Mouse (Mus musculus) NIH3T3 (cell line): ENCODE results near the gene Pkdrej.
"Not testable (repeated sequence)": the region's sequence is repeated elsewhere in the genome, so short reads cannot be mapped to it uniquely, and the experiment has no call there.

Source experiments
- DNase-seq: peaks from one replicate; pipeline ENCODE4 v3.0.0-alpha.2; 2012; ENCODE audit warnings: low read depth

The Pkdrej gene

DNA sequence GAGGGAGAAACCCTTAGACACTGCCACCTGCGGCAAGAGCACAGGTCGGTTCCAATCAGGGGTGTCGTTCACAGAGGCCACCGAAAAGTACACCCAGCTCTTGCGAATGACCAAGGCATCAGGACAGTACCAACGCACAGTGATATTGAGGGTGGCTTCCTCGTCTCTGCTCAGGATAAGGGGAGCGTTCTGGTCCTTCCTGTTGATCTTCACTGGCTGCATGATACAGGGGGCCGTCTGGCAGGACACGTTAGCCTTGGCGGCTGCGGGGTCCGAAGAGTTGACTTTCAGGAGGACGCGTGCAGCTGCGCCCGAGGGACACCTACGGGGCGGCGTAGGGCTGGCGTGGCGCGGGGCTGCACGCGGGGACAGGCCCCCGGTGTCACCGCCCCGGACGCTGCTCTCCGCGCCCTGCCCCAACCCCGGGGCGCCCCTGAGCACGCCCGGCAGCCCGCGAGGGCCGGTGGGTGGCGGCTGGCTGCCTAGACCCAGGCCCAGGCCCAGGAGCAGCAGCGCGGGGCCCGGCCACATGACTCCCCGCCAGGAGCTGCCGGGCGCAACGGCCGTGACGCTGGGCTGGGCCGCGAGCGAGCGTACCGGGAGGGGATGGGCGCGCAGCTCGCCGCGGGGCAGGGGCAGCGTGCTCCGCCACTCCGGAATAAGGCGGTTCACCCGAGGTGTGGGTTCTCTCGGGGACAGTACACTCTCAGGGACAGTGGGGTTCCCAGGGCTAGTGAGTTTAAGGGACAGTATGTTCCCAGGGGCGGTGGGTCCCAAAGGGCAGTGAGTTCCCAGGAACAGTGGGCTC lies at the start of gene Pkdrej:
Gene Pkdrej, minus strand, starts transcription at position 532 of the 808 bp plus-strand sequence.
- no peak for DNase-seq

DNA sequence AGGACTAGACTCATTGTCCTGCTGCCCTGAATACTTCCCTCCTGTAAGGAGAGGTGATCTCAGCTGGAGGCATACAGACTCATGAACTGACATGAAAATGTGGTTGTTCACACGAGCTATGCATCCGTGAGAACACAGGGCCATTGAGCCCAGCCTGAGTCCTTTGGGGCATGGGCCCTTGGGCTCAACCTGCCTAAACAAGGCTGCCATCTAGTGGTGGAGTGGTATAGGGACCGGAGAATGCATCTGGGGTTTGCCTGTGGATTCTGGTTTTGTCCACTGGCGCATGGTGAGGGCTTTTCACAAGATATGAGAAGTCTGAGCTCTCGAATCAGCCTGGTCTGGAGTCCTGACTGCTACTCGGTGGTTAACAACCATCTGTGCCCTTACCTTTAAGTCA lies 46.2 kb upstream of the Pkdrej start:
- DNase-seq = peak; percentile 87

DNA sequence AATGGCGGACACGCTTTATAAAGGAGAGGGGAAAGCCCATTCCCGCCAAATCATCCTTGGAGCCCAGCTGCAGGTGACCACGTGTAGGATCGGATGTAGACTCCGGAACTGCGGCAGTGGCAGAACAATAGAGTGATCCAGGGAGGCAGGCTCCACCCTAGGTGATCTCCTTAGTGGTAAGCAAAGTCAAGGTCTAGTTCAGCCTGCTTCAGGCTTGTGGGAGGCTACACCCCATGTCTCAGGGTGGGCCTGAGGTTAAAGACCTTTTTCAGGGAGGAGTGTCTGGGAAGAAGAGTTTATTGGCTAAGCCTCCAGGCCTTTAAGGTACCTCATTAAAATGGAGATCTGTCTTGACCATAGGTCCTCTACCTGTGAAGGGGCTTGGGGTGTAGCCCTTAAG lies 44.4 kb upstream of the Pkdrej start:
- not testable (repeated sequence) for DNase-seq

GRCm38 (mm10) chr15:85859490-85860031 lies 38.0 kb upstream of the Pkdrej start, which contains the start of gene Gtse1:
Gtse1 (plus strand) TSS chr15:85859745.
- DNase-seq = peak; percentile 97

DNA sequence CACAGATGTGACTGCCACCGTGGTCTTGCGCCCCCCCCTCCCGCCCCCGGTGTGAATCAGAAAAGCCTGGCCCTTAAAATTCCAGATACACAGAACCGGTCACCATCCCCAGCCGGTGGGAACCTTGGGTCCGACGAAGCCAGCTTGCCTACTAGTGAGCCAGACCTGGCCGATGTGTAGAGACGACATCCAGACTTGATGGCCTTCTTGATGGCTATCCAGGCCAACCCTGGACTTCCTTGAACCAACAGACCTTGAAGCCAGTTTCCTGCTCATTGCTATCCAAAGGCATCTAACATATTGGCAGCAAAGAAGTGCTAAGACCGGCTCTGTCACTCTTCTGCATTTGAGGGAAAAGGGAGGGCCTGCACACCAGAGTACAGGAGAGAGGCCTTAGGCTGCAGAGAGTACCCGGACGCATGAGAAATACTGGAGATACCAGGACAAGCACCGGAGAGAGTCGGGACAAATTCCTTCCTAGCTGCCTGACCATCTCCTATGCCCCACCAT lies 37.5 kb upstream of the Pkdrej start:
- DNase-seq = no peak

DNA sequence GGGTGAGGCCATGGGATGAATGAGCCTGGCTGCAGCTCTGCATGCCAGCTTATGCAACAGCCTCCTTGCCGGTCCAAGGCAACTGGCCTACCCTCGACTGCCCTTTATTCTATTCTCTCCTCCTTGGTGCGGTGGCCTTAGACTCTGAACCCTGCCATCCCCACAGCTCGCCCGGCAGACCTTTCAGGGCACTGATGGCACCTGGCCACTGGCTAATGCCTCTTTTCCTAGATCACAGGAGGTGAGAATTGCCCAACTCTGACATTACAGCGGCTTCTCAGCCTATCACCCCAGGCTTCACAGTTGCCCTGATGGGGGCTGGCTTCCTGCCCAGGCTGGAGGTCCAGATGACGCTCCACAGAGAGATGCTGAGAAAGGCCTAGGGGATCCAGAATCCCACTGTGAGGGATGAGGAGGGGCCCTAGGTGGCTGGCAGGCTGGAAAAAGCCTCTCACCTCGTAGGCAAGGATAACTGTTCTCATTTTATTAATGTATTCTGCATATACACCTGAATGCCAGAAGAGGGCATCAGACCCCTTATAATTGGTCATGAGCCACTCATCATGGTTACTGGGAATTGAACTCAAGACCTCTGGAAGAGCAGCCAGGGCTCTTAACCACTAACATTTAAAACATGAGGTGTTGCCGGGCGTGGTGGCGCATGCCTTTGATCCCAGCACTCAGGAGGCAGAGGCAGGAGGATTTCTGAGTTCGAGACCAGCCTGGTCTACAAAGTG lies 30.3 kb upstream of the Pkdrej start:
- DNase-seq = peak; percentile 10

DNA sequence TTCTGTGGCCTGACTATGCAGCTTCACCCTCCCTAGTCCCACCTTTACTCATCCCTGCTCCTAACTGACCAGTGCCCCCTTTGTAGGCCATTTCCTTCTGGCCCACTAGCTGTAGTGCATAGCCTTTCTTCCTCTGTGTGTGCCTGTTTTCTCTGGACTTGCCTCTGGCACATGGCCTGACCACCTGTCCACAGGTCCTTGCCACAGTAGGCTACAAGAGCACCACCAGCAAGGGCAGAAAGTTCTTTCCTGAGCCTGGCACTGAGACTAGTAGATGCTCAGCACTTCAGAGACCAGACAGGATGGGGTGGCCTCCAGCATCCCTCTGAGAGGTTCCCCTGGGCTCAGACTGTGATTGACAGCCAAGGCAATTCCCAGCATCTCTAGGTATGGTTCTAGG lies 23.5 kb upstream of the Pkdrej start:
- DNase-seq = no peak

GRCm38 (mm10) chr15:85841796-85842360 lies 20.3 kb upstream of the Pkdrej start:
- DNase-seq = no peak

DNA sequence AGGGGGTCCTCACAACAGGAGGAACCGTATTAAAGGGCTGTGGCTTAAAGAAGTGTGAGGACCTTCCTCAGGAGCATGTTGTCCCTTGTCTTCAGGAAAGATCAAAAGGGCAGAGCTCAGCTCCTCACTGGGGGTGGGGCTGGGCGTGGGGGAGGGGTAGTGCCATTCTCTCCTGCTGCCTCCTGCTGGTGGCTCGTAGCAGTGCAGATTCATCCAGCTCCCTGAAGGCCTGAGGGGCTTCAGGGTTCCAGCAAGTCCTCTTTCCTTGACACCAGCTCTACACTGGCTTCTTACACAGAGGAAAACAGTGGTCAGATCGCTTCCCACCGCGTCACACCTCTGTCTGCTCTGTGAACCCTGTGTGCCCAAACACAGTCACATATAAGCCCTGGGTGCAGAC lies 19.4 kb upstream of the Pkdrej start:
- DNase-seq = peak; percentile 28

GRCm38 (mm10) chr15:85836887-85837286 lies 15.4 kb upstream of the Pkdrej start:
- no peak for DNase-seq

DNA sequence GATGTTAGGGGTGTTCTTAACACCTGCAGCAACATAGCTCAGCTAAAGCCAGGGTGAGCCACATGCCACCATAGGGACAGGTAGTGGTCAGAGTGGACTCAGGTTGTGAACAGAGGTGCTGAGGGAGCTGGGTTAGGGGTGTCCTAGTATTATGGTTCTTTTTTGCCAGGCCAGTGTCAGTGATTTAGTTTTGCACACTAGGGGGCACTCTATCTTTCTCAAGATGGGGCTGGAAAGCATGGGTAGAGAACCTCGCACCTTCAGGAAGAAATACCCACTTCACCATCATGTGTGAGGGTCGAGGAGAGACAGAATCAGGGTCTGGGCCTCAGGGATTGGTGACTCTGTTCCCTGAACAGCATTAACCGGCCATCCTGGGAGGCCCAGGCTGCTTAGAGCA lies 13.8 kb upstream of the Pkdrej start:
- DNase-seq = peak; percentile 8

DNA sequence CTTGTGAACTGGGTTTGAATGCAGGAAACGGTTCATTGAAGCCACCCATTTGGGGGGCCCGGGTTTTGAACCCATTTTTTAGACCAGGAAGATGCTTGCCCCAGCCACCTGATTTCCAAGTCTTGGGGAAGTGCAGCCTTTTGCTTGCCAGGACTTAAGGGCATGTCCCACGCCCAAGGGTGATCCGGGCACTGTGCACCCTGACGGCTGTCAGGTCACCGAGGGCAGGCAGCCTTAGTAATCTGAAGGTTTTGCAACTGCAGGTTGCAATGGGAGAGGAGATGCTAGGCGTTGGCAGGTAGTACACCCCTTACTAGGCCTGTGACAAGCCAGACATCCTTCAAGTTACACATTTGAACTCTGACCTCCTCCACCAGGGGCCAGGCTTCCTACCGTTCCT lies 11.1 kb upstream of the Pkdrej start:
- no peak for DNase-seq

DNA sequence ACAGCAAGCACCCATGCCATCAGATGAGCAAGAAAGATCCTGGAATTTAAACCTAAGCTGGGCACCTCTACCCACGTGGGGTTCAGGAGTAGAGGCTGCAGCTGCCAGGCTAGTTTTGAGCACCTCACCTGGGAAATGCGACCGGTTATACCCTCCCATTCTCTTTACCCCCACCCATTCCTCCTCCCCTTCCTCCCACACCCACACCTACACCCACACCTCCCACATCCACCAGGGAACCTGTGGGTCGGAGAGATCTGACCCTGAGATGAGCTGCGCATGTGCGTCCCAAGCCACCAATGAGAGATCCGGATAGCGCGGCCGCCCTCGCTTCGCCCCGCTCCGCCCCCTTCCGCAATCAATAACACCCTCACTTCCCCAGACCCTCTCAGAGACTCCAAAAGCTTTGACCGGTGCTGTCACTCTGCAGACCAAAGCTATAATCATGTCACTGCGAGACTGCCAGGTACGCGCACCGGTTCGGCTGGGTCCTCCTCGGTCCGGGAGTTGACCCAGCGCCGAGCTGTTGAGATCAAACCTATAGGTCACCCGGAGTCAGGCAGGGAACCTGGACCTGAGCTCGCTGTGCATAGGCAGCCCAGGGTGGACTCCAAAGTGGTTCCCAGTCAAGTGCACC lies 10.5 kb upstream of the Pkdrej start, which contains the start of gene Ttc38:
Gene Ttc38, plus strand, starts transcription at position 353 of the 637 bp plus-strand sequence.
- DNase-seq = peak; percentile 46

- DNase-seq = no peak
Measured at GRCm38 (mm10) chr15:85829470-85829869, 7.9 kb upstream of the Pkdrej start.

DNA sequence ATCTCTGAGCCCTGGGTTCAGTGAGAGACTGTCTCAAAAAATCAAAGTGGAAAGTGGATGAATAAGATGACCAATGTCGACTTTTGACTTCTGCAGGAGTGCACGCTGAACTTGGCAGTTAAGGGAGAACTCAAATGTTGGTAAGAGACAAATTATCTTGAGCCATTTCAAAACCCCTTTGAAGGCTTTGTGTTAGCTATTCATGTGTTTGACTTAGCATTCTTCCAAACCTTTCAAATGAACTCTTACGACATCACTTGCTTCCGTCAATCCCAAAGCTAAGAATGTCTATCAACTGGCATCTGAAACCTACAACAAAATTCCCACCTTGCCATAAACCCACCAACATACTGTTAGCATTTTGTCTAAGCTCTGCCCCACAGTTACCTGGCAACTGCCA lies 6.5 kb upstream of the Pkdrej start:
- no peak for DNase-seq

DNA sequence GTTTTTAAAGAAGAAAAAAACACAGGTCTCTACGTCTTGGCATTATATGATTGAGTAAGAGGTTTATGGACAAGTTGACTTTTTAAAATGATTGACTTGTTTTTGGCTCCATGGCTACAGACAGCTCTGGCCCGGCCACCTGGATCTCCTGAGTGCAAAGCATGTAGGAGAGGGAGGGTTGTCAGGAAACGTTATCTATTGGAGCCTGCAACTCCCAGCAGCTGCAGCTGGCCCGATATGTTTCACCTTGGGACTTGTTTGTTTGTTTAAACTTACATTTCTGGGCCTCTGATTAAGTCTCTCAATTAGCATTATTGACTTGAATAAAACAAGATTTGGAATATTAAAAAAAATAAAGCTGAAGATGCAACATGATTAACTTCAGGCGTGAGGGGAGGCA lies 5.1 kb upstream of the Pkdrej start:
- DNase-seq = no peak

- no peak for DNase-seq
Measured at GRCm38 (mm10) chr15:85822011-85822359, 451 bp upstream of the Pkdrej start.

DNA sequence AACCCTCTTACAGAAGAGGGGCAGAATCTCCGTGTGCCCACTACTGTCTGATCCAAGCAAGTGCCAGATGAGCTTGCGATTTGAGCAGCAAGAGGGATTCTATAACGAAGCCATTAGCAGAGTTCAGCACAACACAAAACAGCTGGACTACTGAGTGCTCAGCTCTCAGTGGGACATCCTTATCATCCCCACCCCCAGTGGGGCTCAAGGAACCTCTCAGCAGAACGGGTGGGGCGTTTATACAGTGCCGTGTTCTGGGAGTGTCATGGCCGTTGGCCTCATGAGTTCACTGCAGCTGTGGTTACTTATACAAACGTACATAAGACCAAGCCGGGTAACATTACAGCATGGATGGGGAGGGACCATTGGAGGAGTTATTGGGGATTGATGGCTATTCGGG lies 8.1 kb downstream of the Pkdrej start:
- no peak for DNase-seq

GRCm38 (mm10) chr15:85811535-85812277 lies 9.8 kb downstream of the Pkdrej start, which contains the start of gene Cdpf1:
Cdpf1 (minus strand) TSS chr15:85811697.
- peak; percentile 99 for DNase-seq

GRCm38 (mm10) chr15:85810806-85811521 lies 10.6 kb downstream of the Pkdrej start:
- DNase-seq = peak; percentile 62

DNA sequence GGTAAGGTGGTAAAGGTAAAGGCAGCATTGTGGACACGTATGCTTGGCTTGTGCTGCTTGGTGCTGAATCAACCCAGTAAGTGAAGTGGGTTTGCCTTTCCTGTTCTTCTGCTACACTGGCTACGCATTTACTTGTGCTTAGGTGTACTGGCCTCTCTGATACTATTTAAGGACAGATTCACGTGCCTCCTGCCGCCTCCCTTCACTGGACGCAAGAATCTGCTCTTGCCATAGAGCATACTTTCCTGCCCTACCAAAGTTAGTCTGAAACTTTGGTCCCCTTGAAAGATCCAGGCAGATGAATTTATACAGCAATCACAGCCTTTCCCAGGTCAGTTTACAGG lies 11.1 kb downstream of the Pkdrej start:
- no peak for DNase-seq
